Mouse (Mus musculus) bone marrow, adult 2 months (tissue): ENCODE measurements around the gene Abca7.
"Not testable (repeated sequence)": the region's sequence is repeated elsewhere in the genome, so short reads cannot be mapped to it uniquely, and the experiment has no call there.

ENCODE experiments used
- CTCF ChIP-seq: fragments of 200-500 bp; IDR thresholded peaks from 2 replicates; pipeline ENCODE4 v1.5.1; 2011; ENCODE audit warnings: low read length, control low read depth; ENCODE audit not compliant: control insufficient read depth, insufficient read depth
- POLR2A ChIP-seq: fragments of 200-500 bp; IDR thresholded peaks from 2 replicates; pipeline ENCODE4 v1.6.1; 2011; ENCODE audit warnings: low read depth, mild to moderate bottlenecking, control low read depth, low read length, borderline replicate concordance; ENCODE audit not compliant: control insufficient read depth

- not testable (repeated sequence) for TF ChIP-seq POLR2A, CTCF
Observed at GRCm38 (mm10) chr10:79959412-79959811, 36.9 kb upstream of the Abca7 start.
